Mouse (Mus musculus) heart, adult 2 months (tissue): ENCODE data around the gene Hmga1. TPM values are rescaled to one million over a fixed set of nuclear protein-coding genes. Genes with fewer than 3 reads are reported as not detected.
A peak's percentile ranks its signal among the peaks of the same experiment; 100 is the strongest.

ENCODE experiments used
- DNase-seq, 2 experiments: peaks; one replicate each; pipeline ENCODE4 v3.0.0; 2021
- H3K27ac ChIP-seq: fragments of 200-600 bp; 2 replicates; pipeline ENCODE4 v1.8.1; 2022
- H3K27me3 ChIP-seq: fragments of 200-500 bp; 2 replicates; pipeline ENCODE4 v1.6.1; 2012; ENCODE audit warnings: mild to moderate bottlenecking, low read length, inconsistent platforms, mixed read lengths; ENCODE audit not compliant: control insufficient read depth, insufficient read depth
- H3K36me3 ChIP-seq: fragments of 200-500 bp; 2 replicates; pipeline ENCODE4 v1.6.1; 2012; ENCODE audit warnings: low read length, inconsistent platforms; ENCODE audit not compliant: control insufficient read depth, insufficient read depth
- H3K4me1 ChIP-seq: fragments of 200-500 bp; 2 replicates; pipeline ENCODE4 v1.6.1; 2011; ENCODE audit warnings: low read length; ENCODE audit not compliant: control insufficient read depth, insufficient read depth
- H3K4me3 ChIP-seq: fragments of 200-600 bp; 2 replicates; pipeline ENCODE4 v1.8.1; 2022
- H3K79me2 ChIP-seq: fragments of 200-500 bp; replicated peaks from 2 replicates; pipeline ENCODE4 v1.6.1; 2012; ENCODE audit warnings: mild to moderate bottlenecking, inconsistent platforms, low read length, moderate library complexity, mixed read lengths; ENCODE audit not compliant: control insufficient read depth, insufficient read depth
- H3K9ac ChIP-seq: fragments of 200-500 bp; 2 replicates; pipeline ENCODE4 v1.6.1; 2012; ENCODE audit warnings: low read depth, mild to moderate bottlenecking, control low read depth, inconsistent platforms, low read length, mixed read lengths
- CTCF ChIP-seq: fragments of 200-600 bp; IDR thresholded peaks from 2 replicates; pipeline ENCODE4 v1.8.1; 2022; ENCODE audit warnings: antibody characterized with exemption, mild to moderate bottlenecking, moderate library complexity
- EP300 ChIP-seq: fragments of 200-500 bp; IDR thresholded peaks from 2 replicates; pipeline ENCODE4 v1.6.1; 2011; ENCODE audit warnings: low read depth, low read length, control low read depth; ENCODE audit not compliant: insufficient read depth
- POLR2A ChIP-seq: fragments of 200-500 bp; IDR thresholded peaks from 2 replicates; pipeline ENCODE4 v1.6.1; 2011; ENCODE audit warnings: mild to moderate bottlenecking, low read depth, low read length, control low read depth; ENCODE audit not compliant: insufficient read depth
- WGBS: fragments of 180-500 bp; shearing (Covaris S2); methylation state at CpG from one replicate; pipeline ENCODE4 v1.1.7; 2018; 5-methylcytosine and 5-hydroxymethylcytosine counted together
- intact Hi-C: fragments of 180-260 bp; cut with DNase I; formaldehyde crosslinking; loops from one replicate; pipeline ENCODE4 v1.15.1; 2025
- polyA plus RNA-seq: library from polyadenylated mRNA; depleted of rRNA; stranded (reverse); fragments of >200 nt; gene quantifications from 2 replicates; pipeline ENCODE4 v1.2.3, GENCODE M21; 2012
- total RNA-seq, 2 experiments: library from RNA; stranded (reverse); gene quantifications; 2 replicates each; pipeline ENCODE4 v1.2.3; 2021

Hmga1 gene
- total and polyA plus RNA-seq, 3 experiments = 47.5 to 73.8 (median 48.2) TPM

- peak overlapping the region; percentile 72 for H3K27ac ChIP-seq
- intact Hi-C loops = no loop called here
- H3K79me2 ChIP-seq = no peaks in the 10 kb centered on the region
- peak; percentile 81 to 88 for DNase-seq
- 45% methylated on average over 16 of the region's 16 CpGs for whole genome bisulfite sequencing
- no peaks in the 10 kb centered on the region for H3K27me3 ChIP-seq
- H3K9ac ChIP-seq = no peak overlapping the region
- no peak for TF ChIP-seq POLR2A
- TF ChIP-seq CTCF = no peak
- TF ChIP-seq EP300 = no peak; the same call in 1 of the 2 replicates
- H3K36me3 ChIP-seq = no peaks in the 10 kb centered on the region
- H3K4me3 ChIP-seq = no peak overlapping the region
- peaks cover 14% of the 10 kb centered on the region for H3K4me1 ChIP-seq
Observed at GRCm38 (mm10) chr17:27574470-27575115, 18.3 kb downstream of the Hmga1 start.

GRCm38 (mm10) chr17:27575116-27575776 is 18.9 kb downstream of the Hmga1 start:
- no peaks in the 10 kb centered on the region for H3K27me3 ChIP-seq
- no peak for DNase-seq
- no peaks in the 10 kb centered on the region for H3K79me2 ChIP-seq
- 64% methylated on average over 10 of the region's 10 CpGs for WGBS
- H3K4me3 ChIP-seq = no peak overlapping the region
- H3K4me1 ChIP-seq = peaks cover 14% of the 10 kb centered on the region
- no peaks in the 10 kb centered on the region for H3K36me3 ChIP-seq
- peak overlapping the region; percentile 72 for H3K27ac ChIP-seq
- H3K9ac ChIP-seq = peak overlapping the region; percentile 21
- intact Hi-C loops = no loop called here
- no peak for TF ChIP-seq CTCF
- TF ChIP-seq EP300 = no peak
- TF ChIP-seq POLR2A = no peak

- Histone ChIP-seq H3K27me3 (no peaks in the 10 kb centered on the region), H3K4me3 (no peak overlapping the region), H3K79me2 (no peaks in the 10 kb centered on the region), H3K4me1 (peaks cover 14% of the 10 kb centered on the region), H3K9ac (no peak overlapping the region), H3K27ac (no peak overlapping the region; the same call in 1 of the 2 replicates), H3K36me3 (no peaks in the 10 kb centered on the region)
- DNase-seq = no peak
- intact Hi-C loops = no loop called here
- 67% methylated on average over 7 of the region's 7 CpGs for WGBS
- no peak for TF ChIP-seq EP300
- TF ChIP-seq POLR2A = no peak
- TF ChIP-seq CTCF = no peak
Observed at GRCm38 (mm10) chr17:27576056-27576455, 19.8 kb downstream of the Hmga1 start.

- H3K27me3 ChIP-seq = no peaks in the 10 kb centered on the region
- no peak overlapping the region for H3K27ac ChIP-seq
- H3K4me1 ChIP-seq = peaks cover 14% of the 10 kb centered on the region
- WGBS = 46% methylated on average over 6 of the region's 6 CpGs
- H3K9ac ChIP-seq = no peak overlapping the region
- no peaks in the 10 kb centered on the region for H3K79me2 ChIP-seq
- intact Hi-C loops = no loop called here
- H3K36me3 ChIP-seq = no peaks in the 10 kb centered on the region
- no peak for DNase-seq
- TF ChIP-seq POLR2A (no peak), EP300 (no peak), CTCF (peak; percentile 39)
- H3K4me3 ChIP-seq = no peak overlapping the region
Observed at GRCm38 (mm10) chr17:27577468-27577867, 21.2 kb downstream of the Hmga1 start.

- 85% methylated on average over 10 of the region's 10 CpGs for WGBS
- no peaks in the 10 kb centered on the region for H3K36me3 ChIP-seq
- peaks cover 16% of the 10 kb centered on the region for H3K4me1 ChIP-seq
- H3K79me2 ChIP-seq = no peaks in the 10 kb centered on the region
- DNase-seq = no peak
- intact Hi-C loops = no loop called here
- no peak overlapping the region for H3K9ac ChIP-seq
- TF ChIP-seq EP300 (no peak), CTCF (no peak), POLR2A (no peak)
- no peak overlapping the region for H3K4me3 ChIP-seq
- no peaks in the 10 kb centered on the region for H3K27me3 ChIP-seq
- no peak overlapping the region; the same call in 1 of the 2 replicates for H3K27ac ChIP-seq
Observed at GRCm38 (mm10) chr17:27578487-27578886, 22.2 kb downstream of the Hmga1 start.

- H3K36me3 ChIP-seq = no peaks in the 10 kb centered on the region
- TF ChIP-seq POLR2A = no peak
- TF ChIP-seq EP300 = no peak
- TF ChIP-seq CTCF = no peak
- H3K27me3 ChIP-seq = no peaks in the 10 kb centered on the region
- H3K79me2 ChIP-seq = no peaks in the 10 kb centered on the region
- intact Hi-C loops = no loop called here
- no peak overlapping the region for H3K4me3 ChIP-seq
- no peak overlapping the region for H3K27ac ChIP-seq
- no peak for DNase-seq
- no peak overlapping the region for H3K9ac ChIP-seq
- WGBS = 81% methylated on average over 8 of the region's 8 CpGs
- peaks cover 12% of the 10 kb centered on the region for H3K4me1 ChIP-seq
Observed at GRCm38 (mm10) chr17:27579816-27580215, 23.5 kb downstream of the Hmga1 start.
